Mouse (Mus musculus) kidney, embryonic 15.5 days (tissue): ENCODE measurements around the gene Sat2. TPM values are rescaled to one million over a fixed set of nuclear protein-coding genes. Genes with fewer than 3 reads are reported as not detected.
"Not testable (repeated sequence)": the region's sequence is repeated elsewhere in the genome, so short reads cannot be mapped to it uniquely, and the experiment has no call there.

Experiments
- ATAC-seq: fragments of 200-750 bp; cut with Nextera tagmentation; replicated peaks from 2 replicates; pipeline ENCODE4 v1.8.0; 2017; ENCODE audit warnings: moderate TSS enrichment; ENCODE audit not compliant: low FRiP score
- H3K27ac ChIP-seq: fragments of 300-500 bp; sonication (generic); 2 replicates; pipeline ENCODE4 v1.5.1; 2015; ENCODE audit warnings: mild to moderate bottlenecking, inconsistent platforms
- H3K27me3 ChIP-seq: fragments of 300-500 bp; sonication (generic); 2 replicates; pipeline ENCODE4 v1.6.1; 2015; ENCODE audit warnings: inconsistent platforms
- H3K36me3 ChIP-seq: fragments of 300-500 bp; sonication (generic); 2 replicates; pipeline ENCODE4 v1.6.1; 2015; ENCODE audit warnings: inconsistent platforms
- H3K4me1 ChIP-seq: fragments of 300-500 bp; sonication (generic); 2 replicates; pipeline ENCODE4 v1.6.1; 2015; ENCODE audit warnings: inconsistent platforms
- H3K4me2 ChIP-seq: fragments of 300-500 bp; sonication (generic); 2 replicates; pipeline ENCODE4 v1.6.1; 2015; ENCODE audit warnings: moderate library complexity, mild to moderate bottlenecking, inconsistent platforms
- H3K4me3 ChIP-seq: fragments of 300-500 bp; sonication (generic); replicated peaks from 2 replicates; pipeline ENCODE4 v1.5.1; 2015; ENCODE audit warnings: mild to moderate bottlenecking, inconsistent platforms
- H3K9ac ChIP-seq: fragments of 300-500 bp; sonication (generic); 2 replicates; pipeline ENCODE4 v1.6.1; 2015; ENCODE audit warnings: mild to moderate bottlenecking, inconsistent platforms
- H3K9me3 ChIP-seq: fragments of 300-500 bp; sonication (generic); replicated peaks from 2 replicates; pipeline ENCODE4 v1.6.1; 2016; ENCODE audit warnings: inconsistent platforms
- WGBS: fragments of 180-500 bp; shearing (Covaris S2); methylation state at CpG from one replicate; pipeline ENCODE4 v1.1.7; 2015; ENCODE audit warnings: mixed read lengths; 5-methylcytosine and 5-hydroxymethylcytosine counted together
- polyA plus RNA-seq: library from polyadenylated mRNA; unstranded; fragments of >200 nt; fragmentation: Nextera tagmentation; extraction: Ambion mirVana; gene quantifications from 2 replicates; pipeline ENCODE4 v1.2.1, GENCODE M21; 2015

Gene Sat2
- polyA plus RNA-seq, 1 experiment from 2014 or later: 23.1 TPM

GRCm38 (mm10) chr11:69604347-69604746 lies 17.5 kb upstream of the Sat2 start:
- H3K9ac ChIP-seq: peak overlapping the region; percentile 57; the same call in 1 of the 2 replicates
- H3K27me3 ChIP-seq: peaks cover 22% of the 10 kb centered on the region
- H3K4me2 ChIP-seq: peak overlapping the region; percentile 98
- peak overlapping the region; percentile 60 for H3K4me3 ChIP-seq
- peak overlapping the region; percentile 69; the same call in 1 of the 2 replicates for H3K27ac ChIP-seq
- H3K9me3 ChIP-seq: no peaks in the 10 kb centered on the region
- no peak for ATAC-seq
- H3K4me1 ChIP-seq: peaks cover 60% of the 10 kb centered on the region
- no peaks in the 10 kb centered on the region for H3K36me3 ChIP-seq
- 63% methylated on average over 3 of the region's 3 CpGs for WGBS

GRCm38 (mm10) chr11:69604795-69605664 lies 16.8 kb upstream of the Sat2 start:
- peak overlapping the region; percentile 98 for H3K4me2 ChIP-seq
- peak overlapping the region; percentile 69 for H3K27ac ChIP-seq
- peaks cover 22% of the 10 kb centered on the region for H3K27me3 ChIP-seq
- H3K9ac ChIP-seq: peak overlapping the region; percentile 57
- H3K4me3 ChIP-seq: peak overlapping the region; percentile 60
- peaks cover 53% of the 10 kb centered on the region for H3K4me1 ChIP-seq
- under 1% methylated on average over 73 of the region's 73 CpGs for WGBS
- H3K36me3 ChIP-seq: no peaks in the 10 kb centered on the region
- H3K9me3 ChIP-seq: no peaks in the 10 kb centered on the region
- peak; percentile 49 for ATAC-seq

- H3K4me3 ChIP-seq: peak within 1 kb of the TSS; percentile 60
- peak within 1 kb of the TSS; percentile 98 for H3K4me2 ChIP-seq
- H3K27me3 ChIP-seq: peaks cover 22% of the 10 kb centered on the region
- H3K9me3 ChIP-seq: no peaks in the 10 kb centered on the region
- WGBS: 2% methylated on average over 32 of the region's 32 CpGs
- H3K36me3 ChIP-seq: no peaks in the 10 kb centered on the region
- peak within 1 kb of the TSS; percentile 57 for H3K9ac ChIP-seq
- peak within 1 kb of the TSS; percentile 69 for H3K27ac ChIP-seq
- peak; percentile 87 for ATAC-seq
- peaks cover 44% of the 10 kb centered on the region for H3K4me1 ChIP-seq
Observed at GRCm38 (mm10) chr11:69605726-69606490, 15.9 kb upstream of the Sat2 start, which contains the start of gene Atp1b2. Atp1b2 (minus strand) TSS chr11:69605942.

GRCm38 (mm10) chr11:69606491-69606795 lies 15.4 kb upstream of the Sat2 start:
- H3K4me1 ChIP-seq: peaks cover 39% of the 10 kb centered on the region
- H3K4me2 ChIP-seq: peak overlapping the region; percentile 98
- H3K27ac ChIP-seq: 0 out of 2 replicates have a peak overlapping the region, but pooled peaks have one; percentile 18
- 73% methylated on average over 2 of the region's 2 CpGs for WGBS
- peak overlapping the region; percentile 60 for H3K4me3 ChIP-seq
- H3K27me3 ChIP-seq: peaks cover 22% of the 10 kb centered on the region
- H3K9ac ChIP-seq: peak overlapping the region; percentile 17; the same call in 1 of the 2 replicates
- no peaks in the 10 kb centered on the region for H3K36me3 ChIP-seq
- H3K9me3 ChIP-seq: no peaks in the 10 kb centered on the region
- ATAC-seq: no peak

- no peak for ATAC-seq
- no peak overlapping the region for H3K4me3 ChIP-seq
- H3K4me2 ChIP-seq: no peak overlapping the region
- peaks cover 22% of the 10 kb centered on the region for H3K27me3 ChIP-seq
- no peaks in the 10 kb centered on the region for H3K36me3 ChIP-seq
- no peak overlapping the region for H3K9ac ChIP-seq
- H3K4me1 ChIP-seq: peaks cover 36% of the 10 kb centered on the region
- no peak overlapping the region for H3K27ac ChIP-seq
- H3K9me3 ChIP-seq: no peaks in the 10 kb centered on the region
- WGBS: 82% methylated on average over 2 of the region's 2 CpGs
Observed at GRCm38 (mm10) chr11:69606832-69607231, 15.0 kb upstream of the Sat2 start.

GRCm38 (mm10) chr11:69608525-69608924 lies 13.3 kb upstream of the Sat2 start:
- WGBS: 88% methylated on average over 1 of the region's 3 CpGs
- no peak for ATAC-seq
- H3K9me3 ChIP-seq: no peaks in the 10 kb centered on the region
- H3K4me3 ChIP-seq: no peak overlapping the region
- H3K27me3 ChIP-seq: peaks cover 17% of the 10 kb centered on the region
- peaks cover 32% of the 10 kb centered on the region for H3K4me1 ChIP-seq
- no peak overlapping the region for H3K27ac ChIP-seq
- no peak overlapping the region for H3K9ac ChIP-seq
- no peaks in the 10 kb centered on the region for H3K36me3 ChIP-seq
- H3K4me2 ChIP-seq: no peak overlapping the region

GRCm38 (mm10) chr11:69609416-69609815 lies 12.4 kb upstream of the Sat2 start:
- H3K9ac ChIP-seq: no peak overlapping the region
- 63% methylated on average over 7 of the region's 7 CpGs for WGBS
- ATAC-seq: no peak

GRCm38 (mm10) chr11:69610899-69611298 lies 10.9 kb upstream of the Sat2 start:
- 65% methylated on average over 4 of the region's 4 CpGs for WGBS
- Histone ChIP-seq H3K27ac (no peak overlapping the region), H3K4me2 (no peak overlapping the region), H3K9ac (no peak overlapping the region), H3K4me3 (no peak overlapping the region), H3K4me1 (peaks cover 13% of the 10 kb centered on the region), H3K36me3 (no peaks in the 10 kb centered on the region), H3K9me3 (no peaks in the 10 kb centered on the region), H3K27me3 (no peaks in the 10 kb centered on the region)
- ATAC-seq: no peak

More at GRCm38 (mm10) chr11:69609416-69609815, 12.4 kb upstream of the Sat2 start:
- Histone ChIP-seq H3K27me3 (peaks cover 12% of the 10 kb centered on the region), H3K9me3 (no peaks in the 10 kb centered on the region), H3K4me3 (no peak overlapping the region), H3K4me2 (no peak overlapping the region), H3K36me3 (no peaks in the 10 kb centered on the region), H3K4me1 (peaks cover 27% of the 10 kb centered on the region), H3K27ac (no peak overlapping the region)

- H3K27ac ChIP-seq: peak overlapping the region; percentile 41; the same call in 1 of the 2 replicates
- peaks cover 8% of the 10 kb centered on the region for H3K4me1 ChIP-seq
- H3K4me2 ChIP-seq: peak overlapping the region; percentile 52
- peak; percentile 37; the same call in 1 of the 2 replicates for ATAC-seq
- WGBS: 11% methylated on average over 19 of the region's 19 CpGs
- H3K36me3 ChIP-seq: no peaks in the 10 kb centered on the region
- H3K9me3 ChIP-seq: no peaks in the 10 kb centered on the region
- H3K4me3 ChIP-seq: peak overlapping the region; percentile 15
- H3K9ac ChIP-seq: peak overlapping the region; percentile 21; the same call in 1 of the 2 replicates
- peaks cover 8% of the 10 kb centered on the region; the same call in 1 of the 2 replicates for H3K27me3 ChIP-seq
Observed at GRCm38 (mm10) chr11:69613553-69614256, 8.1 kb upstream of the Sat2 start.

GRCm38 (mm10) chr11:69614257-69614588 lies 7.6 kb upstream of the Sat2 start:
- not testable (repeated sequence) for H3K4me1 ChIP-seq, H3K27ac ChIP-seq, H3K9me3 ChIP-seq, H3K36me3 ChIP-seq, ATAC-seq, H3K9ac ChIP-seq, H3K27me3 ChIP-seq
- WGBS: 54% methylated on average over 11 of the region's 11 CpGs
- H3K4me2 ChIP-seq: peak overlapping the region; percentile 52
- H3K4me3 ChIP-seq: 0 out of 2 replicates have a peak overlapping the region, but pooled peaks have one; percentile 6

GRCm38 (mm10) chr11:69616781-69617180 lies 5.0 kb upstream of the Sat2 start:
- peaks cover 8% of the 10 kb centered on the region for H3K4me1 ChIP-seq
- H3K27ac ChIP-seq: no peak overlapping the region
- 39% methylated on average over 10 of the region's 10 CpGs for WGBS
- no peak for ATAC-seq
- no peaks in the 10 kb centered on the region for H3K9me3 ChIP-seq
- H3K36me3 ChIP-seq: no peaks in the 10 kb centered on the region
- H3K4me2 ChIP-seq: no peak overlapping the region
- H3K4me3 ChIP-seq: no peak overlapping the region
- H3K27me3 ChIP-seq: peaks cover 8% of the 10 kb centered on the region; the same call in 1 of the 2 replicates
- H3K9ac ChIP-seq: no peak overlapping the region
